Mouse (Mus musculus) small intestine, adult 2 months (tissue): ENCODE measurements around the gene Arl15.

ENCODE experiments used
- CTCF ChIP-seq: fragments of 200-500 bp; IDR thresholded peaks from 2 replicates; pipeline ENCODE4 v1.5.1; 2012; ENCODE audit warnings: low read depth, mild to moderate bottlenecking, control low read depth, inconsistent platforms, low read length, moderate library complexity, mixed read lengths; ENCODE audit not compliant: insufficient replicate concordance, insufficient read length; ENCODE audit errors: extremely low read depth
- POLR2A ChIP-seq: fragments of 200-500 bp; IDR thresholded peaks from 2 replicates; pipeline ENCODE4 v1.6.1; 2012; ENCODE audit warnings: low read depth, mild to moderate bottlenecking, control low read depth, inconsistent platforms, low read length, moderate library complexity

GRCm38 (mm10) chr13:114074471-114074870, 280.2 kb downstream of the Arl15 start:
- TF ChIP-seq POLR2A = no peak
- no peak for TF ChIP-seq CTCF
